9 mouse cellular contexts compared by ENCODE assay signal in genomic region chr16:49615342-49616020, GRCm38 (mm10).
DNase-seq lines count a peak whose midpoint lies in the region; ATAC-seq lines count a peak whose summit lies in the region.
"Had no signal": no experiment of that assay in that cellular context is flagged by ENCODE, and none has a peak within 500 bp of the region (broad histone marks: within the 10 kb centered on the region; RNA-seq: fewer than 3 reads in every experiment).

No protein-coding gene starts in this region.

- no peak overlapping the region for H3K27ac ChIP-seq in hindbrain, embryonic 16.5 days (ENCODE audit: low read depth, low read length)

- no peak for ATAC-seq in hindbrain, embryonic 16.5 days

- peak overlapping the region; percentile 7; the same call in 1 of the 2 replicates for H3K4me3 ChIP-seq in hindbrain, embryonic 16.5 days (ENCODE audit: low read length)

- H3K4me2 ChIP-seq in hindbrain, embryonic 16.5 days (ENCODE audit: low read length): peak overlapping the region; percentile 39

- DNase-seq in layer of hippocampus, postnatal 10 days (ENCODE audit: low spot score in 2 of 2): peak; percentile 14 to 18
- no peak for DNase-seq in layer of hippocampus, postnatal 36 days
- peak; percentile 63 for DNase-seq in brain, adult 2 months (ENCODE audit: low read depth, low spot score)
- DNase-seq in cerebellum, adult 11-12 months: peak; percentile 10
- no peak for DNase-seq in B cell, adult 2 months
- no peak for DNase-seq in thymus, postnatal 4 days
- DNase-seq: kidney, postnatal 36 days; thymus, postnatal 25 days had no signal

- H3K36me3 ChIP-seq in hindbrain, embryonic 16.5 days (ENCODE audit: control insufficient read depth, insufficient read depth, low read length): no peaks in the 10 kb centered on the region

- no peaks in the 10 kb centered on the region for H3K27me3 ChIP-seq in hindbrain, embryonic 16.5 days (replicated peaks; ENCODE audit: control insufficient read depth, insufficient read depth, low read length)

- 67% methylated on average over 20 of the region's 20 CpGs for WGBS in hindbrain, embryonic 16.5 days

- no peak overlapping the region for H3K9ac ChIP-seq in hindbrain, embryonic 16.5 days (ENCODE audit: low read depth, low read length)

- no peaks in the 10 kb centered on the region for H3K4me1 ChIP-seq in hindbrain, embryonic 16.5 days (ENCODE audit: control insufficient read depth, insufficient read depth, low read depth, low read length)

- peaks cover 4% of the 10 kb centered on the region; the same call in 1 of the 2 replicates for H3K9me3 ChIP-seq in hindbrain, embryonic 16.5 days (ENCODE audit: control insufficient read depth, low read length)

Comparison
In these comparisons a context has a peak if more than half of its experiments do, and no peak if none do; other contexts are left out.
1. DNase-seq: peak in layer of hippocampus, postnatal 10 days (2 of 2), brain, adult 2 months (single experiment) and cerebellum, adult 11-12 months (single experiment); none in layer of hippocampus, postnatal 36 days (0 of 2), B cell, adult 2 months (0 of 2) and thymus, postnatal 4 days (single experiment).